Mouse (Mus musculus) spleen, adult 2 months (tissue): Measurements from ENCODE around the gene Tnfrsf25. TPM values are rescaled to one million over a fixed set of nuclear protein-coding genes. Genes with fewer than 3 reads are reported as not detected.

ENCODE experiments used
- DNase-seq, 2 experiments: peaks; one replicate each; pipeline versions ENCODE4 v3.0.0 to v3.0.0-alpha.2; 2012 to 2021; ENCODE audit warnings: low spot score in 2 of 2, low read depth in 1 of 2
- H3K27ac ChIP-seq: fragments of 200-500 bp; 2 replicates; pipeline ENCODE4 v1.5.1; 2012; ENCODE audit warnings: low read length, inconsistent platforms; ENCODE audit not compliant: insufficient read depth
- H3K27me3 ChIP-seq: fragments of 200-500 bp; 2 replicates; pipeline ENCODE4 v1.6.1; 2012; ENCODE audit warnings: mild to moderate bottlenecking, moderate library complexity, low read length, inconsistent platforms; ENCODE audit not compliant: control insufficient read depth, insufficient read depth
- H3K36me3 ChIP-seq: fragments of 200-500 bp; 2 replicates; pipeline ENCODE4 v1.6.1; 2012; ENCODE audit warnings: mild to moderate bottlenecking, low read length, inconsistent platforms; ENCODE audit not compliant: control insufficient read depth, insufficient read depth
- H3K4me1 ChIP-seq: fragments of 200-500 bp; 2 replicates; pipeline ENCODE4 v1.6.1; 2011; ENCODE audit warnings: inconsistent platforms; ENCODE audit not compliant: control insufficient read depth, insufficient read depth, insufficient read length
- H3K4me3 ChIP-seq: fragments of 200-500 bp; 2 replicates; pipeline ENCODE4 v1.5.1; 2011; ENCODE audit warnings: mild to moderate bottlenecking, inconsistent platforms; ENCODE audit not compliant: insufficient read depth, insufficient read length; ENCODE audit errors: extremely low read depth
- CTCF ChIP-seq: fragments of 200-500 bp; IDR thresholded peaks from 2 replicates; pipeline ENCODE4 v1.5.1; 2011; ENCODE audit warnings: mild to moderate bottlenecking, inconsistent platforms; ENCODE audit not compliant: insufficient read depth, insufficient read length, insufficient replicate concordance; ENCODE audit errors: extremely low read depth
- POLR2A ChIP-seq: fragments of 200-500 bp; IDR thresholded peaks from 2 replicates; pipeline ENCODE4 v1.6.1; 2011; ENCODE audit warnings: low read depth, low read length, inconsistent platforms
- WGBS: fragments of 180-500 bp; shearing (Covaris S2); methylation state at CpG from one replicate; pipeline ENCODE4 v1.1.7; 2018; 5-methylcytosine and 5-hydroxymethylcytosine counted together
- polyA plus RNA-seq: library from polyadenylated mRNA; depleted of rRNA; stranded (reverse); fragments of >200 nt; gene quantifications from 2 replicates; pipeline ENCODE4 v1.2.3, GENCODE M21; 2012

The Tnfrsf25 gene
- polyA plus RNA-seq, 1 experiment = 17.0 TPM

DNA sequence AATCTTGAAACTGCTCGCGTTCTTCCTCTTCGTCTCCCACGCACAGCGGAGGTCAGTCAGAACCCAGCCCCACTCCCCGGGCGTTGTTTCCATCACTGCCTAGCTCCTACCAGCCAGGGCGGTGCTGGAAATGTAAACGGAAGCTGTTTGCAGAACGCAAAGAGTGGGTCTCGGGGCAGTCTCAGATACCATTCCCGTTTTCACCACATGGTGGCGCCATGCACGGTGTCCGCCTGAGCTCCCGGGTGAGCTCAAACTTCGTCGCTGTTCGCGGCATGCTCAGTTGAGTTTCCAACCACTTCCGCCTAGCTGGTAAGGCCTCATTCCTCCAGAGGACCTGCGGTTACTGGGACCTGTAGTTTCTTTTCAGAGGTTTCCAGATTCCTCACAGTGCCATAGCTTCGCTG is 38.0 kb downstream of the Tnfrsf25 start:
- TF ChIP-seq CTCF (peak; percentile 85), POLR2A (no peak)
- Histone ChIP-seq H3K4me1 (peaks cover 13% of the 10 kb centered on the region), H3K27me3 (peaks cover 17% of the 10 kb centered on the region), H3K27ac (no peak overlapping the region), H3K36me3 (no peaks in the 10 kb centered on the region), H3K4me3 (peak overlapping the region; percentile 7; the same call in 1 of the 2 replicates)
- peak; percentile 90 to 91 for DNase-seq
- under 1% methylated on average over 23 of the region's 23 CpGs for WGBS

GRCm38 (mm10) chr4:152155019-152155418 is 39.3 kb downstream of the Tnfrsf25 start:
- Histone ChIP-seq H3K27ac (no peak overlapping the region), H3K36me3 (no peaks in the 10 kb centered on the region), H3K4me3 (no peak overlapping the region), H3K27me3 (peaks cover 19% of the 10 kb centered on the region), H3K4me1 (peaks cover 17% of the 10 kb centered on the region)
- DNase-seq = no peak
- WGBS = 77% methylated on average over 4 of the region's 4 CpGs
- TF ChIP-seq CTCF = no peak
- no peak for TF ChIP-seq POLR2A

DNA sequence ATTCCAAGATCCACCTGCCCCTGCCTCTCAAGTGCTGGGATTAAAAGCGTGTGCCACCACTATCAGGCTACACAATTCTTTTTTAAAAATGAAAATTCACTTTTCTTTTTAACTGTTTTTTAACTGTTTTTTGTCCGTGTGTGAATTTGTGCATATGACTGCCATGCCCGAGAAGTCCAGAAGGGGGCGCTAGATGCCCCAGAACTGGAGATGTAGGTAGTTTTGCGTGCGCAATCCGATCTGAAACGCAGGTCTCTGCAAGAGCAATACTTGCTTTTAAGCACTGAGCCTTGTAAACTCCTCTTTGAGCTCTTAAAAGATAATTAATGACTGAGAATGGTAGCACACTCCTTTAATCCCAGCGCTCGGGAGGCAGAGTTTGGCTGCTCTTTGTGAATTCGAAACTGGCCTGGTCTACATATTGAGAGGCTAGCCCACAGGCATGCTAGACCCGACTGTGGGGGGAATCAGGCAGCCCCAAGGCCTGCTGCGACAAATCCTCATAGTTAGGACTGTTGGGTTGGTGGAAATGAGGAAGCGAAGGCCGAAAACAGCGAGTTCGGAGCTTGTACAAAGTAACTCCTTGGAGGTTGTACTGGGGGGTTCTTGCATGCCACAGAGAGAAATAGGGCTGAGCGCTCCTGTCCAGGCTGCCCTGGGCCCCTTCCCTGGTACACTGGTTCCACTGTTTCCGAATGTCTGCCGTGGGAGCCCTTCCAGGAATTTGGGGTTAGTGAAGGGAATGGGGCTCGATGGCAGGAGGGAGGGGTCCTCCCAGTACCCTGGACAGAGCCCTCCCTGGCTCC is 42.2 kb downstream of the Tnfrsf25 start:
- no peaks in the 10 kb centered on the region for H3K36me3 ChIP-seq
- H3K4me3 ChIP-seq = peak overlapping the region; percentile 17; the same call in 1 of the 2 replicates
- peaks cover 14% of the 10 kb centered on the region for H3K27me3 ChIP-seq
- H3K4me1 ChIP-seq = peaks cover 13% of the 10 kb centered on the region; the same call in 1 of the 2 replicates
- H3K27ac ChIP-seq = no peak overlapping the region
- DNase-seq = peak in 1 of 2 experiments; percentile 37
- WGBS = 9% methylated on average over 21 of the region's 21 CpGs
- TF ChIP-seq CTCF (peak; percentile 50; the same call in 1 of the 2 replicates), POLR2A (no peak)

DNA sequence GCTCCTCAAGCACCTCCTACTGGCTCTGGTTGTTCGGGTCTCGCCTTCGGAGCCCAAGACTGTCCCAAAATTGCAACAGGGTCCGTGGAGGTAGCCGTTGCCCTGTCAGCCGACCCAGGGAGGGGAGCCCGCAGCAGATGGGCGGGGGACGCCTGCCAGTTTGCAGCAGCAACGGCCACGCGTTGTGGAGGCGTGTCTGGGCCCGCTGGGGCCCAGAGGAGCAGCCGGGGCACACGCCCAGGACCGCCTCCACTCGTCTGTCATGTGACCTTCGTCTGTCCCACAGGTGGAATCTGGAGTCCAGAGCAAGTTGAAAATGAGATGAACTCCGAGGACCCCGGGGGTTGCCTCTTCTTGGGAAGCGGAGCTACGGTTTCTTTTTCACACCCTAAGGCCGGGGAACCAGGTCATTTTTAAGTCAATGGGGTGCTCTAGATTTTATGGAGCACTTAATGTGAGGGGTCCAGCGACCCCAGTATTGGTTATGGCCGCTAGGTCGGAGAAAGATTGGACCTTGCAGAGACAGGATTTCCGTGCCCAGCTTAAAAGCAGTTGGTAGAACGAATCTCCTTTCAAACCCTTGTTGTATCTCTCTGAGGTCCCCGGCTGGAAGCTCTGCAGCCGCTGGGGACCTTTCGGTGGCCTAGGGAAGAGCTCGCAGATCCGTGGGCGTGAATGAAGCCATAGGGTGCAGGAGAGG is 43.0 kb downstream of the Tnfrsf25 start, which contains the start of gene Hes2:
Gene Hes2 (plus strand): TSS at position 283 of the 700 bp plus-strand sequence.
- Histone ChIP-seq H3K4me3 (peak within 1 kb of the TSS; percentile 17; the same call in 1 of the 2 replicates), H3K4me1 (peaks cover 13% of the 10 kb centered on the region; the same call in 1 of the 2 replicates), H3K27ac (no peak within 1 kb of the TSS), H3K27me3 (peaks cover 14% of the 10 kb centered on the region), H3K36me3 (no peaks in the 10 kb centered on the region)
- TF ChIP-seq CTCF (no peak), POLR2A (no peak)
- no peak for DNase-seq
- 2% methylated on average over 35 of the region's 35 CpGs for WGBS

GRCm38 (mm10) chr4:152159285-152159678 is 43.5 kb downstream of the Tnfrsf25 start:
- Histone ChIP-seq H3K4me1 (peaks cover 13% of the 10 kb centered on the region; the same call in 1 of the 2 replicates), H3K27me3 (peaks cover 14% of the 10 kb centered on the region), H3K27ac (no peak overlapping the region), H3K36me3 (no peaks in the 10 kb centered on the region), H3K4me3 (peak overlapping the region; percentile 1; the same call in 1 of the 2 replicates)
- WGBS = 5% methylated on average over 19 of the region's 19 CpGs
- no peak for TF ChIP-seq CTCF
- no peak for TF ChIP-seq POLR2A
- DNase-seq = no peak

GRCm38 (mm10) chr4:152160748-152161147 is 45.0 kb downstream of the Tnfrsf25 start:
- Histone ChIP-seq H3K27me3 (peaks cover 14% of the 10 kb centered on the region), H3K4me3 (no peak overlapping the region), H3K4me1 (peaks cover 17% of the 10 kb centered on the region; the same call in 1 of the 2 replicates), H3K27ac (no peak overlapping the region), H3K36me3 (no peaks in the 10 kb centered on the region)
- DNase-seq = no peak
- WGBS = 72% methylated on average over 4 of the region's 4 CpGs
- TF ChIP-seq POLR2A (no peak), CTCF (no peak)
